Mouse (Mus musculus) thymus, adult 2 months (tissue): ENCODE results near the gene Herc6. TPM values are rescaled to one million over a fixed set of nuclear protein-coding genes. Genes with fewer than 3 reads are reported as not detected.
A peak's percentile ranks its signal among the peaks of the same experiment; 100 is the strongest.

Source experiments
- DNase-seq: peaks from one replicate; pipeline ENCODE4 v3.0.0; 2021
- H3K27ac ChIP-seq: fragments of 200-500 bp; 2 replicates; pipeline ENCODE4 v1.5.1; 2012; ENCODE audit warnings: low read length, control low read depth; ENCODE audit not compliant: control insufficient read depth, insufficient read depth
- H3K27me3 ChIP-seq: fragments of 200-500 bp; 2 replicates; pipeline ENCODE4 v1.6.1; 2012; ENCODE audit warnings: mild to moderate bottlenecking, low read length, moderate library complexity, mixed read lengths; ENCODE audit not compliant: control insufficient read depth, insufficient read depth
- H3K36me3 ChIP-seq: fragments of 200-500 bp; 2 replicates; pipeline ENCODE4 v1.6.1; 2012; ENCODE audit warnings: mild to moderate bottlenecking, low read length, moderate library complexity; ENCODE audit not compliant: control insufficient read depth, insufficient read depth
- H3K4me1 ChIP-seq: fragments of 200-500 bp; replicated peaks from 2 replicates; pipeline ENCODE4 v1.6.1; 2012; ENCODE audit warnings: low read length; ENCODE audit not compliant: control insufficient read depth, insufficient read depth
- H3K4me3 ChIP-seq: fragments of 200-500 bp; 2 replicates; pipeline ENCODE4 v1.5.1; 2012; ENCODE audit warnings: mild to moderate bottlenecking, low read length, control low read depth, moderate library complexity; ENCODE audit not compliant: control insufficient read depth, insufficient read depth
- CTCF ChIP-seq: fragments of 200-500 bp; IDR thresholded peaks from 2 replicates; pipeline ENCODE4 v1.5.1; 2012; ENCODE audit warnings: mild to moderate bottlenecking, control low read depth, low read length, moderate library complexity, borderline replicate concordance; ENCODE audit not compliant: control insufficient read depth, poor library complexity, insufficient read depth; ENCODE audit errors: extremely low read depth
- POLR2A ChIP-seq: fragments of 200-500 bp; IDR thresholded peaks from 2 replicates; pipeline ENCODE4 v1.6.1; 2012; ENCODE audit warnings: mild to moderate bottlenecking, low read length, control low read depth, moderate library complexity; ENCODE audit not compliant: control insufficient read depth, poor library complexity, insufficient read depth; ENCODE audit errors: extremely low read depth
- WGBS: fragments of 180-500 bp; shearing (Covaris S2); methylation state at CpG from one replicate; pipeline ENCODE4 v1.1.7; 2018; 5-methylcytosine and 5-hydroxymethylcytosine counted together
- polyA plus RNA-seq: library from polyadenylated mRNA; depleted of rRNA; stranded (reverse); fragments of >200 nt; gene quantifications from 2 replicates; pipeline ENCODE4 v1.2.3, GENCODE M21; 2012; rRNA removed

Herc6 gene
- 13.9 and 15.7 TPM in 2 replicates for polyA plus RNA-seq

- Histone ChIP-seq H3K4me3 (peak within 1 kb of the TSS; percentile 99), H3K36me3 (peaks cover 11% of the 10 kb centered on the region; the same call in 1 of the 2 replicates), H3K27ac (peak within 1 kb of the TSS; percentile 82), H3K27me3 (no peaks in the 10 kb centered on the region), H3K4me1 (no peaks in the 10 kb centered on the region; the same call in 1 of the 2 replicates)
- WGBS = under 1% methylated on average over 16 of the region's 16 CpGs
- peak; percentile 74 for DNase-seq
- TF ChIP-seq CTCF = no peak; the same call in 1 of the 2 replicates
- TF ChIP-seq POLR2A = 0 out of 2 replicates have a peak, but pooled peaks have one; percentile 33
Observed at GRCm38 (mm10) chr6:57580881-57581548, at the start of gene Herc6. Gene Herc6, plus strand, starts transcription at chr6:57581000.

GRCm38 (mm10) chr6:57531011-57531410 lies 49.8 kb upstream of the Herc6 start:
- Histone ChIP-seq H3K4me1 (peaks cover 8% of the 10 kb centered on the region), H3K27me3 (no peaks in the 10 kb centered on the region), H3K36me3 (no peaks in the 10 kb centered on the region), H3K4me3 (no peak overlapping the region), H3K27ac (no peak overlapping the region)
- TF ChIP-seq POLR2A (no peak), CTCF (no peak)
- 88% methylated on average over 4 of the region's 4 CpGs for WGBS
- DNase-seq = no peak

- 6% methylated on average over 1 of the region's 1 CpGs for WGBS
- no peaks in the 10 kb centered on the region for H3K27me3 ChIP-seq
- H3K36me3 ChIP-seq = no peaks in the 10 kb centered on the region
- H3K4me3 ChIP-seq = no peak overlapping the region
- H3K4me1 ChIP-seq = peaks cover 8% of the 10 kb centered on the region
- no peak overlapping the region; the same call in 1 of the 2 replicates for H3K27ac ChIP-seq
- no peak for TF ChIP-seq POLR2A
- TF ChIP-seq CTCF = no peak
- peak; percentile 21 for DNase-seq
Observed at GRCm38 (mm10) chr6:57531441-57531840, 49.4 kb upstream of the Herc6 start.

GRCm38 (mm10) chr6:57532022-57532421 lies 48.8 kb upstream of the Herc6 start:
- H3K27ac ChIP-seq = no peak overlapping the region; the same call in 1 of the 2 replicates
- DNase-seq = no peak
- TF ChIP-seq CTCF (no peak), POLR2A (no peak)
- no peak overlapping the region for H3K4me3 ChIP-seq
- H3K27me3 ChIP-seq = no peaks in the 10 kb centered on the region
- 92% methylated on average over 1 of the region's 1 CpGs for WGBS
- H3K36me3 ChIP-seq = no peaks in the 10 kb centered on the region
- H3K4me1 ChIP-seq = peaks cover 8% of the 10 kb centered on the region

GRCm38 (mm10) chr6:57533410-57533809 lies 47.4 kb upstream of the Herc6 start:
- 19% methylated on average over 2 of the region's 2 CpGs for WGBS
- H3K27me3 ChIP-seq = no peaks in the 10 kb centered on the region
- DNase-seq = no peak
- no peak overlapping the region for H3K4me3 ChIP-seq
- TF ChIP-seq POLR2A = no peak
- TF ChIP-seq CTCF = no peak
- peak overlapping the region; percentile 37; the same call in 1 of the 2 replicates for H3K27ac ChIP-seq
- H3K4me1 ChIP-seq = peaks cover 8% of the 10 kb centered on the region
- no peaks in the 10 kb centered on the region for H3K36me3 ChIP-seq

- DNase-seq = peak; percentile 36
- Histone ChIP-seq H3K4me1 (peaks cover 8% of the 10 kb centered on the region), H3K36me3 (no peaks in the 10 kb centered on the region), H3K27me3 (no peaks in the 10 kb centered on the region), H3K4me3 (peak overlapping the region; percentile 57), H3K27ac (peak overlapping the region; percentile 73)
- WGBS = 3% methylated on average over 8 of the region's 8 CpGs
- TF ChIP-seq POLR2A (no peak), CTCF (no peak)
Observed at GRCm38 (mm10) chr6:57534231-57534610, 46.6 kb upstream of the Herc6 start.
